In genomic region chr16:82038616-82039015, GRCm38 (mm10) we compare ENCODE assay signal across 22 mouse cellular contexts.
DNase-seq lines count a peak whose midpoint lies in the region; ATAC-seq and TF ChIP-seq lines count a peak whose summit lies in the region.
"Had no signal": no experiment of that assay in that cellular context is flagged by ENCODE, and none has a peak within 500 bp of the region (broad histone marks: within the 10 kb centered on the region; RNA-seq: fewer than 3 reads in every experiment).

No protein-coding gene starts in this region.

- no peak for DNase-seq in forebrain, embryonic 11.5 days (ENCODE audit: low spot score)
- DNase-seq in forebrain, embryonic 10.5 days (ENCODE audit: extremely low spot score, low spot score), result no peak
- DNase-seq in layer of hippocampus, adult 9-10 months (ENCODE audit: low spot score), result peak; percentile 10
- no peak for DNase-seq in layer of hippocampus, postnatal 25 days (ENCODE audit: extremely low spot score in 1 of 2, low spot score in 1 of 2)
- DNase-seq in brain, embryonic 14.5 days (ENCODE audit: low read depth), result peak; percentile 27
- no peak for DNase-seq in limb, embryonic 10.5 days (ENCODE audit: low spot score)
- no peak for DNase-seq in urinary bladder, postnatal 14 days (ENCODE audit: low spot score)
- DNase-seq: adrenal gland, adult 2 months; adrenal gland, postnatal 25 days; B cell, adult 2 months; cerebellum, adult 18-20 months; cerebellum, adult 9-11 months; cerebellum, postnatal 36 days; gastrocnemius, postnatal 10 days; heart, adult 18-20 months; heart, postnatal 10 days; heart, postnatal 4 days had no signal

- TF ChIP-seq POLR2A in brain, embryonic 14.5 days (IDR thresholded peaks at IDR 0.05; ENCODE audit: borderline replicate concordance, extremely low read depth, insufficient read depth, insufficient read length, poor library complexity, severe bottlenecking), result no peak

- H3K27me3 ChIP-seq in forebrain, embryonic 11.5 days (ENCODE audit: control insufficient read depth, insufficient read depth, low read length), result no peaks in the 10 kb centered on the region
- no peaks in the 10 kb centered on the region for H3K27me3 ChIP-seq in forebrain, embryonic 10.5 days (ENCODE audit: poor library complexity, severe bottlenecking)
- H3K27me3 ChIP-seq in forebrain, embryonic 16.5 days (replicated peaks; ENCODE audit: control insufficient read depth, insufficient read depth, low read length), result no peaks in the 10 kb centered on the region
- no peaks in the 10 kb centered on the region for H3K27me3 ChIP-seq in limb, embryonic 10.5 days (ENCODE audit: low read depth, poor library complexity, severe bottlenecking)
- H3K27me3 ChIP-seq: embryonic facial prominence, embryonic 13.5 days; hindbrain, embryonic 12.5 days had no signal

- H3K4me3 ChIP-seq in forebrain, embryonic 11.5 days (ENCODE audit: low read depth, low read length), result no peak overlapping the region
- H3K4me3 ChIP-seq in forebrain, embryonic 10.5 days, result no peak overlapping the region
- H3K4me3 ChIP-seq in forebrain, embryonic 16.5 days (replicated peaks; ENCODE audit: low read length), result no peak overlapping the region
- no peak overlapping the region for H3K4me3 ChIP-seq in limb, embryonic 10.5 days
- H3K4me3 ChIP-seq: embryonic facial prominence, embryonic 13.5 days; heart, embryonic 10.5 days; hindbrain, embryonic 12.5 days had no signal

- no peaks in the 10 kb centered on the region for H3K4me1 ChIP-seq in forebrain, embryonic 11.5 days (replicated peaks; ENCODE audit: control insufficient read depth, insufficient read depth, low read length)
- no peaks in the 10 kb centered on the region for H3K4me1 ChIP-seq in forebrain, embryonic 10.5 days
- no peaks in the 10 kb centered on the region for H3K4me1 ChIP-seq in forebrain, embryonic 16.5 days (replicated peaks; ENCODE audit: control insufficient read depth, insufficient read depth, low read length)
- no peaks in the 10 kb centered on the region for H3K4me1 ChIP-seq in limb, embryonic 10.5 days
- H3K4me1 ChIP-seq: embryonic facial prominence, embryonic 13.5 days; heart, embryonic 10.5 days; hindbrain, embryonic 12.5 days had no signal

- H3K9me3 ChIP-seq in forebrain, embryonic 11.5 days (ENCODE audit: control insufficient read depth, low read length), result no peaks in the 10 kb centered on the region
- no peaks in the 10 kb centered on the region for H3K9me3 ChIP-seq in forebrain, embryonic 10.5 days
- no peaks in the 10 kb centered on the region for H3K9me3 ChIP-seq in forebrain, embryonic 16.5 days (ENCODE audit: control insufficient read depth, low read length)
- H3K9me3 ChIP-seq in limb, embryonic 10.5 days (replicated peaks), result no peaks in the 10 kb centered on the region
- H3K9me3 ChIP-seq: embryonic facial prominence, embryonic 13.5 days; heart, embryonic 10.5 days; hindbrain, embryonic 12.5 days had no signal

- TF ChIP-seq CTCF in brain, embryonic 14.5 days (IDR thresholded peaks at IDR 0.05; ENCODE audit: borderline replicate concordance, extremely low read depth, insufficient read depth, insufficient read length), result no peak

- ATAC-seq in forebrain, embryonic 11.5 days (replicated peaks; ENCODE audit: low FRiP score), result 0 out of 2 replicates have a peak, but pooled peaks have one; percentile 24
- ATAC-seq in forebrain, embryonic 16.5 days, result peak; percentile 54; the same call in 1 of the 2 replicates
- ATAC-seq: hindbrain, embryonic 16.5 days had no signal

- H3K27ac ChIP-seq in forebrain, embryonic 11.5 days (ENCODE audit: low read depth, low read length), result no peak overlapping the region
- H3K27ac ChIP-seq in forebrain, embryonic 10.5 days, result no peak overlapping the region
- H3K27ac ChIP-seq in forebrain, embryonic 16.5 days (ENCODE audit: low read length), result no peak overlapping the region
- no peak overlapping the region for H3K27ac ChIP-seq in limb, embryonic 10.5 days
- H3K27ac ChIP-seq: embryonic facial prominence, embryonic 13.5 days; heart, embryonic 10.5 days; hindbrain, embryonic 12.5 days had no signal

- 86% methylated on average over 3 of the region's 3 CpGs for WGBS in forebrain, embryonic 11.5 days
- WGBS in forebrain, embryonic 10.5 days, result 91% methylated on average over 3 of the region's 3 CpGs
- WGBS in forebrain, embryonic 16.5 days, result 36% methylated on average over 3 of the region's 3 CpGs
- 96% methylated on average over 3 of the region's 3 CpGs for WGBS in limb, embryonic 10.5 days

- no peak overlapping the region for H3K4me2 ChIP-seq in forebrain, embryonic 11.5 days (ENCODE audit: low read depth, low read length, severe bottlenecking)
- H3K4me2 ChIP-seq in forebrain, embryonic 16.5 days (ENCODE audit: low read length), result no peak overlapping the region
- H3K4me2 ChIP-seq: embryonic facial prominence, embryonic 13.5 days; hindbrain, embryonic 12.5 days had no signal

- H3K36me3 ChIP-seq in forebrain, embryonic 11.5 days (ENCODE audit: control insufficient read depth, insufficient read depth, low read length), result no peaks in the 10 kb centered on the region
- H3K36me3 ChIP-seq in forebrain, embryonic 10.5 days (replicated peaks), result no peaks in the 10 kb centered on the region
- no peaks in the 10 kb centered on the region for H3K36me3 ChIP-seq in forebrain, embryonic 16.5 days (ENCODE audit: control insufficient read depth, insufficient read depth)
- no peaks in the 10 kb centered on the region for H3K36me3 ChIP-seq in limb, embryonic 10.5 days
- H3K36me3 ChIP-seq: embryonic facial prominence, embryonic 13.5 days; heart, embryonic 10.5 days; hindbrain, embryonic 12.5 days had no signal

- H3K9ac ChIP-seq in forebrain, embryonic 11.5 days (ENCODE audit: low read length), result no peak overlapping the region
- no peak overlapping the region for H3K9ac ChIP-seq in forebrain, embryonic 16.5 days (replicated peaks; ENCODE audit: low read depth, low read length)
- H3K9ac ChIP-seq: embryonic facial prominence, embryonic 13.5 days; hindbrain, embryonic 12.5 days had no signal

Comparison
In these comparisons a context has a peak if more than half of its experiments do, and no peak if none do; other contexts are left out.
1. DNase-seq: peak in layer of hippocampus, adult 9-10 months (single experiment) and brain, embryonic 14.5 days (single experiment); none in forebrain, embryonic 11.5 days (single experiment), forebrain, embryonic 10.5 days (single experiment), layer of hippocampus, postnatal 25 days (0 of 2), limb, embryonic 10.5 days (single experiment) and urinary bladder, postnatal 14 days (single experiment).